Mouse (Mus musculus): ENCODE results near the gene Clnk.

Gene Clnk

DNA sequence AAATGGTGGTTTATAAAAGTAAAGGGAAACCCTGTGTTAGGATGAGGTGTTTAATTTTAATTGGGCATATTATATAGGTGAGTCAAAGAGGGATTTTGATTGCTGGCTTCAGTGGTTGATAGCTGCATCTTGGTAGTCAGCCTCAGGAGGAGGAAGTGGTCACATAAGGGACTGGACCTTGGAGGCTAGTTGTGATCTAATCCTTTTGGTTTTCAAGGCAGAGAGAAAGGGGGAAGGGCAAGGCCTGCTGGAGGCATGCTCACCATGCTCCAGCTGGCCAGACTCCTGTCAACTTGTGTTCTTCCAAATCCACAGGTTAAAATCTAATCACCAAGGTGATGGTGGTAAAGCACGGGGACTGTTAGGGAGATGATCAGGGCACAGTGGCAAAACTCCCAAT is 19.0 kb downstream of the Clnk start:
- in situ Hi-C loops (cut with MboI, MseI) = no loop called here

DNA sequence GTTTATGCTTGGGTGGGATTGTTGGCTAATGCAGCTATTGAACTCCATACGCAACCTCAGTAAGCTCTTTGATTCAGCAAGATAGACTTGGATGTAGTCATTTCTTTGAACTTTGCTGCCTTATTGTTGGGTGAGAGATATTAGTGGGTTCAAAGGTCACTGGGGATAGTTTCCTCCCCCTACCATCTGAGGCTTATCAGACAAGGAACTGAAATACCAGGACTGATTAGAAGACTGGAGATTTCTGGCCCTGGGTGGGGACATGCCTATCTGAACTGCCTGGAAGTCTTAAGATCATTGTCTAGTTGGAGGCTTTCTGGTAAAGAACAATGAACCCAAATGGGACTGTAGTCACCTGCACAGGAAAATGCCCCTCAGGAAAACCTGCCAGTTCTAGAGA is 26.4 kb downstream of the Clnk start:
- in situ Hi-C loops (cut with MboI, MseI) = no loop called here

GRCm38 (mm10) chr5:38845529-38845928 is 31.1 kb downstream of the Clnk start:
- in situ Hi-C loops (cut with MboI, MseI) = no loop called here

- in situ Hi-C loops (cut with MboI, MseI) = no loop called here
Observed at GRCm38 (mm10) chr5:38844312-38844711, 32.3 kb downstream of the Clnk start.

DNA sequence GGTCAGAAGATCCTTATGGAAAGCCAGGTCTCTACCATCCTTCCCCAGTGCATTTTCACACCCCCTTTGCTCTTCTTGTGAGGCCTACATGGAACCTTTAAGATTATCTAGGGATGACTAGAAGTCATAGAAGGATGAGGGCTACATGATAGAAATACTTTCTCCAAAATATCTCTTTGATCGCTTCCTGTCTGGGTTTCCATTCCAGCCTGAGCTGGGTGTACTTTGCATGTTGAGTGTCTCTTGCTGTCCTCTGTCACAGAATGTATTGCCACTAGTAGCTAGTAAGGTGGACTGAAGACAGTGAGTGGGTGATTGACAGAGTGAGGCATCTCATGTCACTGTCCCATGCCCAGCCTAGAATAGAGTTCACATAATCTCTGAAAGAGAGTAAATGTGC is 36.6 kb downstream of the Clnk start:
- in situ Hi-C loops (cut with MboI, MseI) = no loop called here

DNA sequence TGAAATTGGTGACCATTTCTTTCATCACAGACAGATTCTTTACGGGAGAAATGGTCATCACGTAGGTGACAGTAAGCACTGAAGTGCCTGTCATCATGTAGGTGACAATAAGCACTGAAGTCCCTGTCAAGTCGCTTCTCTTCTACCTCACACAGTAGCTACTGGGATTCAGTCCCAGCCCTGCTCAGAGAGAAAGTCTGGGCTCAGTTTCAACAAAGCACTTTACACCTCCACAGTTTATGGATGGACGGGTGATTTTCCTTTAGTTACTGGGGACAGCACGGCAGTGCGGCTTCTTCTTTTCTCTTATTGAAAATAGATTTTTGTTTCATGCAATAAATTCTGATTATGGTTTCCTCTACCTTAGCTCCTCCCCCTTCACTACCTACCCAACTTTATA is 49.3 kb downstream of the Clnk start:
- in situ Hi-C loops (cut with MboI, MseI) = no loop called here

GRCm38 (mm10) chr5:38826586-38826985 is 50.0 kb downstream of the Clnk start:
- in situ Hi-C loops (cut with MboI, MseI) = no loop called here

DNA sequence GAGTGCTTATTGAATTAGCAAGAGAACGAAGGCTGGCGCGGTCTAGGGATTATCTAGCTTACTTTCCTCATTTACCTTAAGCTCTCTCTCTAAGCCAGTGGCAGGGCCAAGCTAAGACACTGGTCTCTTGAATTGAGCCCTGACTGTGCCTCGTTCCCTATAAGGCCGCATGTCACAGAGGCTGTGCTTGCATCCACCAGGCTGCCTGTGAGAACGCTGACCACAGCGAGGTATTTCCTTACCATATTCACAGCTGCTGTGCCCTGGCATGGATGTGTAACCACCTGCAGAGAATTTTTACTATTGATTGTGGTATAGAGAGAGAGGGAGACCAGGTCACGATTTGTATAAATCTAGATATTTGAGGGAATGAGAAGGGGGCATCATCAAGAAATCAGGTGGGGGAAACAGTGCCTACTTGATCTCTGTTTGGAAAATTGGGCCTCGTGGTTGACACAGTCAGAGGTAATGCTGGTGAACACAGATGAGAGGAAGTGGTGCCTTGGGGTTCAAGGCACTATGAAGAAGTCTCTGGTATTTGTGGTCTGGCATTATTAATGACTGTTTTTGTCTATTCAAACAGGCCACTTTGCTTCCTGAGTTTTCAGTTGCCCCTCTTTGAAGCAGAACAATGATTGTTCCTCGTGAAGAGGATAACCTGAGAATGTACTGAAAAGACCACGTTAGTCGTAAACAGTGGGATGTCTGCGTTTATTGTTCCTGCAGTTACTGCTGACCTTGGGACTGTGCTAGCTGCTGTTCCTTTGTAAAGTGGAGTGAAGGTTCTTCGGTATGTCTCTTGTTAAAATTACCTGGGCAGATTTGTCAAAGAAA is 52.3 kb downstream of the Clnk start:
- in situ Hi-C loops (cut with MboI, MseI) = no loop called here

GRCm38 (mm10) chr5:38813391-38814109 is 63.1 kb downstream of the Clnk start:
- in situ Hi-C loops (cut with MboI, MseI) = no loop called here

GRCm38 (mm10) chr5:38812916-38813315 is 63.7 kb downstream of the Clnk start:
- in situ Hi-C loops (cut with MboI, MseI) = no loop called here

DNA sequence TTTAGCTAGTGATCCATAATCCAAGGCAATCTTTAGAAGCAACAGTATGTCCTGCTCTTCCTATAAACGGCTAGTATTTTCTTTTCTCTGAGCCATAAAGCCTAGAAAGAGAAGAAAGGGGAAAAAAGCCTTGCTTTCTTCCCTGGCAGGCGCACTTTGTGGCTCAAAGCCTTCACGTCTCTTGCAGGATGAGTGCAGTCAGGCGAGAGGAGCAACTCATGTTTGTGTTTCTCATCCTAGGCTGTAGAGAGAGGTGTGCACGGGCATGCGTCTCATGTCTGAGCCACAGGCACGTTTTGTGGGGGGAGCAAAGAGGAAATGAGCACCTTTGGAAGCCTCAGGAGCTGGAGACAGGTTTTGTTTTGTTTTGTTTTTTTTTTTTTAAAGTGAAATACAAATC is 64.2 kb downstream of the Clnk start:
- in situ Hi-C loops (cut with MboI, MseI) = no loop called here

GRCm38 (mm10) chr5:38798910-38799309 is 77.7 kb downstream of the Clnk start:
- in situ Hi-C loops (cut with MboI, MseI) = no loop called here

DNA sequence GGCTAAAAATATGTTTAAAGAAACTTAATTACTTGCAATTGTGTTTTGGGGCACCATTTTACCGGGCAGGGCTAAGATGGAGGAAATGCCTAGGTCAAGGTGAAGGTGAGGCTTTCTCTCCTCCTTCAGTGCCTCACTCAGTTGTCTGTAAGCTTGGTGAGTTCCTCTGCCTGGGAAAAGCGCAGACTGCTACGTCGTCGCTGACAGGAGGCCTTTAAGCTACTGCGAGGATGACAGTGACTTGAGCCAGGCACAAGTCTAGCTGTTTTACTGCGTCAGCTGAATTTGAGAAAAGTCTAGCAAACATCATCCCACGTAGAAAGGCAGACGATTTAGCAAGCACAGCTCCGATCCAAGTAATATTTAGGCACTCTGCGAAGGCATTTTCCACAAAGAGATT is 81.5 kb downstream of the Clnk start:
- in situ Hi-C loops (cut with MboI, MseI) = no loop called here

GRCm38 (mm10) chr5:38791116-38791515 is 85.5 kb downstream of the Clnk start:
- in situ Hi-C loops (cut with MboI, MseI) = no loop called here

DNA sequence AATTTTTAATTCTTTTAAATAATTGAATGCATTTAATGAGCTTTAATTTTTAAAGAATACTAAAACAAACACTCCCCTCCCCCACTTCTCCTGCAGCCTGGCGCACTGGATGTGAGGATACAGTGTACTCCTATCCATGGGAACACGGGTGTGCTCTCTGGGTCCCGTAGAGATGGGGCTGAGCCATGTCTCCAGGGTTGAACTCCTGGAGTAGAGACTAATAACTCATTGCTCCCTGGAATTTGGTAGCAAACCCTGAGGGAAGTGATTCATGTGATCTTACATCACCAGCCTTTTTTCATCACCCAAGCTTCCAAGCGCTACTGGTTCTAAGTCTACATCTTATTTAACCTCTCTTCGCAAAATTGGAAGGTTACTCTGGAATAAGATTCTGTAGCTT is 87.8 kb downstream of the Clnk start:
- in situ Hi-C loops (cut with MboI, MseI) = no loop called here

DNA sequence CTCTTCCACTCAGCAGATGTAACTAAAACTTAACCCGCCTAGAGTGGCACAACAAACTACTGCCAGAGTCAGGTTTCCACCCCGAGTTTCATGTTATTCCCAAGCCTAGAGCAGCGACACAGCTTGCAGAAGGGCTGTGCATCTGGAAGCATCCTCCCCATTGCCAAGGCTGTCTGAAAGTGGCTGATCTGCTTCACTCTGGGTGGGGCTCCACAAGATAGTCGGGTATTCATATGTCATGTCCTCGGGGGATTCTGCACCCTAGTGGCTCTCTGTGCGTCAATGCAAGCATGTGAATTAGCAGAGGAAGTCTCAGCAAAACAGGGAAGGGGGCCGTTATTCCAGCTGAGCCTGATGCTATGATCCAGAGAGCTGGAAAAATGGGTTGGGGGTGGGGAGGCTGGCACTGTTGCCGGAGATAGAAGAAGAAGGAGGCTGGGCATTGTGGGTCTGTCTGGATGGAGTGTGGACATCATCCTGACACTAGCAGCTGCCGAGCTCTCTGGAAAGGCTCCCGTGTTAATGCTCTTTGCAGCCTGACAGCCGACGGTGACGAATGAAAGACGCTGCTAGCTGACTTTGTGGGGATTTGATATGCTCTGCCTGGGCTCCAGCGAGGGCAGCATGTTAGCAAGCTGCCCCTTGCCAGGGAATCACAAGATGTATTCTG is 88.6 kb downstream of the Clnk start:
- in situ Hi-C loops (cut with MboI, MseI) = no loop called here

GRCm38 (mm10) chr5:38786126-38786525 is 90.5 kb downstream of the Clnk start:
- in situ Hi-C loops (cut with MboI, MseI) = no loop called here

DNA sequence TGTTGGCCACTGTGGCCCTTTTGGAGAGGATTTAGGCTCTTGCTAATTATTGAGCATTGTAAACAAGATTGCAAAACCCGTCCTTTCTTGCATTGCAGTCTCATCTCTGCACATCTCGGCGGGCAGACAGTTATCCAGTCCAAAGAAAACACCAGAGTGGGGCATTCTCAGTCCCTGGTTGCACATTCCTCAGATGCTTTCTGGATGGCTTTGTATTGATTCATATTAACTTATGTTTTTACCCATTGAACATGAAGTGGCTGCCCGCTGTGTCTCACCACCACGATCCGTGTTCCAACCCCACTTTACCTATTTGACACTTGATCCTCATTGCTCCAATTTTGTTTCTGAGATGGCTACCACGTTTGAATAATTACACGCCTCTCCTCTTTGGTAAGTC is 90.9 kb downstream of the Clnk start:
- in situ Hi-C loops (cut with MboI, MseI) = no loop called here

DNA sequence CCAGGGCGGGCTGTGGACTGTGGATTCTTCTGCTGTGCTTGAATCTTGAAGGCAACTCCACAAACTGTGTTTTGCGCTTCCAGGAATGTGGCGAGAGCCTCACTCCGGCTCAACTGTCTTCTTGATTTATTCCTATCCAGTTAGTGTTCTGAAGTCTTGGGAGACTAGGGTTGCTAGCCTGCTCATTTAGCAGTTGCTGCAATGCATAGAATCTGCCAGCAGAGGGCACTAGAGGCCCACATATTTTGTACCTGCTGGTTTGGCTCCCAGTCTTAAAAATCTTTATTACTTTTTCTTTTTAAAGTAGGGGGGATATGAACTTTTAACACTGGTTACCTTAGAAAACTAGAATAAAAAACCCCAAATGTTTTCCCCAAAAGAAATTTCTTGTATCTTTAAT is 94.8 kb downstream of the Clnk start:
- in situ Hi-C loops (cut with MboI, MseI) = loop anchor here (5.0 kb wide), 1 partner anchor 855 kb away; no protein-coding TSS in a partner anchor

DNA sequence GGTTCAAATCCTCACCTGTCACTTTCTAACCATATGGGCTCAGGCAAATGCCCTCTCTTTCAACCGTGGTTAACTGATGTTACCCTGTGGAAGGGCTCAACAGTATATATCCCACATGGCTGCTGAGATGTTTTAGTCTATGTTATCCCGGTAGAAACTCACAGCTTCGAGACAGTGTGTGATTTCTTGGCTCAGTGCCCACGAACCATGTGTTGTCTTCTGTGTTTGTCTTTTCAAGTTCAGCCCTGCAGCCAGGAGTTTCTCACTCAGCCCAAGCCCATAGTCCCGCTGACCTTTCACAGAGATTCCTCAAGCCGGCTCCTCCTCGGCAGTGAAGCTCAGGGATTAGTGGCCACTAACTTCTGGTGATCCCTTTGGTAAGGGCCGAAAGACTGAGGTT is 96.0 kb downstream of the Clnk start:
- in situ Hi-C loops (cut with MboI, MseI) = loop anchor here (5.0 kb wide), 1 partner anchor 857 kb away; no protein-coding TSS in a partner anchor

DNA sequence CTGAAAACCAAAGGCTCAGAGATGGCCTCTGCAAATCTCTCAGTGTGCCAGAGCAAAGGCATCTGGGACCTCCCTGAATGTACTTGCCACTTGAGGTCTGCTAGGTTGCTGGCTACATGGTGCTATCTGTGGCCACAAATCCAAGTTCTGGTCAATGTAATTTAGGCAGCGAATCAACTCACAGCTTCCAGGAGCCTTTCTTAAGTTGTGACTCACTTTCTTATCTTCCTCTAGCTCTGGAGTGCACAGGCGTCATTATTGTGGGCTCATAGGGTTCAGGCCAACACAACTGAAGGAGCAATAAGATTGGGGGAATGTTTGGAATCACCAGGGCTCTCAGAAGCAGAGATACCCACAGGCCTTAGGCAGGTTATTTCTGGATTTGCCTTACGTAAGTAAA is 96.6 kb downstream of the Clnk start:
- in situ Hi-C loops (cut with MboI, MseI) = loop anchor here (5.0 kb wide), 1 partner anchor 857 kb away; no protein-coding TSS in a partner anchor

- in situ Hi-C loops (cut with MboI, MseI) = loop anchor here (5.0 to 10.0 kb wide), 2 partner anchors 1187 to 1851 kb away; no protein-coding TSS in a partner anchor
Observed at GRCm38 (mm10) chr5:38775500-38775899, 101.1 kb downstream of the Clnk start.

All from T-helper 1 cell (primary cell).